In the genomic region with DNA sequence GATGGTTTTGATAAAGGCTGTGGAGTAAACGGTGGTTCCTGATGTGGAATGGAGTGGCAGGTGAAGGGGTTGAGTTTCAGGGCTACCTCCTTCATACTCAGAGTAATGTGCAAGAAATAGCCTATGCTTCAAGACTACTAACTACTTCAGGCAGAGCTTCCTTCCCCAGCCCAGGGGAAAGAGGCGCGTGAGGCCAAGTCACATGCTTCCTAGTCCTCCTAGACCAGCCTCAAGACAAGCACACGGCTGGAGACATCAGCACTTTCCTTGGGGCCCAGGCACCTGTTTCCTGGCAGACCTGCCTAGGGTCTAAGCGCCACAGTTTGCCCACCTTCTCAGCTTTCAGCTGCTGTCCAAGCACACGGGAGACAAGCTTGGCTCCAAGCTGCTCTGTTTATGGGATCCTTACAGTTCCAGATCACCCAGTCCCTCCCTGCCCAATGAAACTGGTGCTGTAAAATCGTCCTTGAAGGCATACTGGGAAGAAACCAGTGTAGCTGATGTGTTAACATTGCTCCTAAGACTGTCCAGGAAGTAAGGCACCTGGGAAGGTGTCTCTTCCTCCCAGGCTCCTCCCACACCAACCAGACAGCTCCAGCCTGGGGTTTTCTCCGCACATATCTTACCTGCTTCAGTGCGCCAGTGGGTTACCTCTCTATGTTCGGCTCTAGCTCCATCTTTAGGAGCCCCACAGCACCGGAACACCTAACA, we compare ENCODE assay signal across 8 mouse cellular contexts. TPM values are rescaled to one million over a fixed set of nuclear protein-coding genes. Genes with fewer than 3 reads are reported as not detected.
DNase-seq lines count a peak whose midpoint lies in the region; ATAC-seq lines count a peak whose summit lies in the region.

No protein-coding gene starts in this region.

- peak; percentile 55 for DNase-seq in kidney, adult 11 months
- no peak for DNase-seq in kidney, postnatal 14 days
- DNase-seq in large intestine, adult 2 months (ENCODE audit: low read depth, low spot score) = peak; percentile 67
- DNase-seq in neural tube, embryonic 10.5 days (ENCODE audit: extremely low spot score, low spot score) = peak; percentile 17
- no peak for DNase-seq in gastrocnemius, postnatal 4 days (ENCODE audit: low spot score in 2 of 2)
- DNase-seq in gastrocnemius, postnatal 25 days = no peak
- no peak for DNase-seq in thymus, postnatal 14 days

- WGBS in large intestine, adult 2 months = 9% methylated on average over 11 of the region's 11 CpGs

- peak; percentile 33 for ATAC-seq in granulocyte monocyte progenitor cell, adult 5-6 weeks (replicated peaks; ENCODE audit: poor library complexity, severe bottlenecking)

RNA-seq across cellular contexts. Expression of a gene that starts 8.1 kb away (rescaled TPM):
- 0.92 TPM in 1 of 2 replicates, not detected in the other for total RNA-seq in granulocyte monocyte progenitor cell, adult 5-6 weeks (2014; fragmentation: Nextera tagmentation)
- total RNA-seq in granulocyte monocyte progenitor cell, adult 5-6 weeks (2017) = 3.8 TPM in 1 of 2 replicates, not detected in the other
- polyA plus RNA-seq in large intestine, adult 2 months (2012; rRNA removed) = 11.5 and 31.3 TPM in 2 replicates
- total RNA-seq in gastrocnemius, postnatal 4 days (2021) = under 1 TPM in 1 of 2 experiments, not detected in 1; 0.70 TPM
- not detected for total RNA-seq in gastrocnemius, postnatal 25 days (2021)

RNA-seq across cellular contexts. Expression of a gene that starts 37.5 kb away (rescaled TPM):
- total RNA-seq in granulocyte monocyte progenitor cell, adult 5-6 weeks (2014; fragmentation: Nextera tagmentation) = not detected in 2 replicates
- not detected in 2 replicates for total RNA-seq in granulocyte monocyte progenitor cell, adult 5-6 weeks (2017)
- polyA plus RNA-seq in large intestine, adult 2 months (2012; rRNA removed) = 0.11 TPM in 2 replicates
- total RNA-seq in gastrocnemius, postnatal 4 days (2021) = under 1 TPM in 1 of 2 experiments, not detected in 1; 0.07 TPM
- total RNA-seq in gastrocnemius, postnatal 25 days (2021) = not detected

RNA-seq across cellular contexts. Expression of a gene that starts 40.4 kb away (rescaled TPM):
- 12.1 and 14.4 TPM in 2 replicates for total RNA-seq in granulocyte monocyte progenitor cell, adult 5-6 weeks (2014; fragmentation: Nextera tagmentation)
- total RNA-seq in granulocyte monocyte progenitor cell, adult 5-6 weeks (2017) = 5.8 and 9.5 TPM in 2 replicates
- polyA plus RNA-seq in large intestine, adult 2 months (2012; rRNA removed) = 0.33 and 0.81 TPM in 2 replicates
- total RNA-seq in gastrocnemius, postnatal 4 days (2021) = 1 to 10 TPM; 2.4 to 3.6 TPM
- 1 to 10 TPM in 1 of 2 experiments, under 1 TPM in 1; 0.46 to 1.3 TPM for total RNA-seq in gastrocnemius, postnatal 25 days (2021)

Comparison
In these comparisons a context has a peak if more than half of its experiments do, and no peak if none do; other contexts are left out.
1. DNase-seq: peak in kidney, adult 11 months (single experiment), large intestine, adult 2 months (single experiment) and neural tube, embryonic 10.5 days (single experiment); none in kidney, postnatal 14 days (single experiment), gastrocnemius, postnatal 4 days (0 of 2), gastrocnemius, postnatal 25 days (single experiment) and thymus, postnatal 14 days (single experiment).